Mouse (Mus musculus) v-Abl transformed pro-B cells (cell line): ENCODE measurements around the gene Tspan18.

Experiments
- in situ Hi-C, 2 experiments: fragments of 400-800 bp; cut with MboI; formaldehyde crosslinking; loops; one replicate each; pipeline ENCODE4 v1.15.1; 2025; ENCODE audit not compliant: unreplicated experiment in 2 of 2

Gene Tspan18

DNA sequence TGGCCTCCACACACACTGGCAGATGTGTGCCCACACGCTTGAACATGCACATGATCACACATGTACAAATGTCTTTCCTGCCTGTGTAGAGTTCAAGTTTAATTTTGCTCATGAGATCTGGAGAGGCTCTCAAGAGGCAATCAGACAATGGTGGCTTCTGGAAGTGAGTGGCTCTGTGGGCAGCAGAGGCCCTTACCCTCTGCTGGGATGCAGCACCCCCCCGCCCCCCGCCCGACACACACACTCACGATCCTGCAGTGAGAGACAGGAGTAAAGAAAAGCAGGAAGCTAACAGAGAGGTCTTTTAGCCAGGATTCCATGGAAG is 31.1 kb downstream of the Tspan18 start:
- in situ Hi-C loops = no loop called here

DNA sequence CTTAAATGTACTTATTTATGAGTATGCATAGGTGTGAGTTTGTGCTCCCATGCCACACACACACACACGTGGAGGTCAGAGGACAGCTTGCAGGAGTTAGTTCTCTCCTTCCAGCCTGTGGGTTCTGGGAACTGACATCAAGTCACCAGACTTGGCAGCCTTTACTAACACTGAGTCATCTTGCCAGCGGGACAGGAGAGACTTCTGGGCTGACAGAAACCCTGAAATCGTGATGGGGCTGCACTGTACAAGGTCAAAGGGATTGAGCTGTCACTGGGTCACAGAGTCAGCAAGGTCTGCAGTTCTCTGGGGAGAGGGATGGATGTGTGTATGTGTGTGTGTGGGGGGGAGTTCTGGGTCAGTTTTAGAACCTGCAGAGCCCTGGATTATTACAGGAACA is 36.6 kb downstream of the Tspan18 start:
- in situ Hi-C loops = no loop called here

DNA sequence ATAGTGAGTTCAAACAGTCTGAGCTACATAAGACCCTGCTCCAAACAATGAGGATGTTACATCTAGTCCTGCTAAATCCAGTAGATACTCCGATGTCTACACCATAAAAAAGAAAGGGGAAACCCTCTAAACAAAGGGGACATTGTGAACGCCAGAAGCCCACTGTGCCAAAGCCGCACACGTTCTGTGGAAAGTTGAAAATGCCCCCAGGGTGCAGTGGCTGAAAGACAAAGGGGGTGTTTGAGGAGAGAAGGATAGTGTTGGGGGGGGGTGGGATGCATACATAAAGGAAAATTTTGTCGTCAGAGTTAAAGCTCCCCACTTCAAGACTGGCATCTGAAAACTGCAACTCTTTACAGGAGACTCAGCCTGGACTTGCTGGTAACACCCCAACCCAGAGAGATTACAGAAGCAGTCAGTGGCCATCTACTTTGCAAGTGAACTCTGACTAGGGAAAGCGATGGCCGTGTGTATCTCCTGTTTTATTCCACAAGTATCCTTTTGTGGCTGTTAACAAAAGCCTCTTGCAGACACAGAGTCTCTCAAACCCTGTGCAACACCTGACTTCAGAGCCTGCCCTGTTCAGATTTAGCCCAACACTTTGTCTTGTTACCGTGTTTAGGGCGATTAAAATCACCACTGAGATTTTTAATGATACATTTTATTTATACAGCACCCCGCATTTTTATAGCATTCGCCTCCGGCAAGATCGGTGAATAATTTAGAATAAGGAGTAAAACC is 42.9 kb downstream of the Tspan18 start:
- in situ Hi-C loops = no loop called here

GRCm38 (mm10) chr2:93290345-93291118 is 43.8 kb downstream of the Tspan18 start:
- in situ Hi-C loops = no loop called here

GRCm38 (mm10) chr2:93289161-93289560 is 45.1 kb downstream of the Tspan18 start:
- in situ Hi-C loops = no loop called here

DNA sequence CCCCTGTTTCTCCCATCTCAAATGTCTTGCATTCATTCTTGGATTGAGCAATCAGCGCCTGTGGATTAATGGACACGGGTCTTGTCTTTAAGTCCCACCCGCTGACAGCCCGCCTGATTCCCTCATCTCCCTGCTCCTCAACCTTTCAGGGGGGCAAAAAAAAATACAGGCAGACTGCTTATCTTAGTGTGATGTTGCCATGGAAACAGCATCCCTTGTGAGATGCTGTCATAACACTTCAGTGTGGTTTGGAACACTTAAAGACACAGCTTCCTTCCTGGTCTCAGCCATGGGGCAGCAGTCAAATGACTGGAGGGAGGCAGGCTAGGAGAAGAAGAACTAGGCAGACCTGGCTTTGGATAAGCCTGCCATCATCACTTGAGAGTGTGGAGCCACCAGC is 47.0 kb downstream of the Tspan18 start:
- in situ Hi-C loops = no loop called here

- in situ Hi-C loops = no loop called here
Measured at GRCm38 (mm10) chr2:93286742-93287141, 47.6 kb downstream of the Tspan18 start.

DNA sequence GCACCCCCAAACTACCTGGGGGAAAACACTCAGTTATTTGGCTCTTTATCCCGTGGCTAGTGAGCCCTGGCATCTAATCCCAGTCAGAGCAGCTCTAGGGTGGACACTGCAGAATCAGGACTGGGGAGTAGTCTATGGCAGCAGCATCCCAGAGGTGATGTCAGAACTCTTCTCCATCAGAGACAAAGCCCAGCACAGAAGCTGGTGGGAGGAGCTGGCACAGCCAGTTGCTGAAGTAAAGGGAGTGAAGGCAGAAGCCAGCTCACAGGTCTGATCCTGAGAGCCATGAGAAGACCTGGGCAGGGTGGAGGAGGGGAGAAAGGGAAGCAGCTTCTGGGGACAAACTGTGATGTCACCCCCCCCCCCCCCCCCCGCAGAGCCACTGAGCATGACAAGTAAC is 48.0 kb downstream of the Tspan18 start:
- in situ Hi-C loops = no loop called here

DNA sequence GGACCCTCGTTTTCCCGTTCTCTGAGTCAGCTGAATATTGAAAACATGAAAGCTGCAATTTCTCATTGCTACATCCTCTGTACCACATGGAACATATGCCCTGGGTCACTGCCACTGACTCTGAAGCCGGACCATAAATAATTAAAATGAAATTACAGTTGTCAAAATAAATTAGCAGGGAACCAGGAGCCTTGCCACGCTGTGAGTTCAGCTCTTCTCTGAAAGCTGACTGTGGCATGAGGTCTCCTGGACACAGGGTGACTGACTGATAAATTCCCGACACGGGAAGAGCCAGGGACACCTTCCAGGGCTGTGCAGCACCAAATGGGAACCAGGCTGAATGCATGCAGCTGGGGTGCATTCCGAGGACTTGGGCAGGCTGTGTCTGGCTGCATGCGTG is 48.5 kb downstream of the Tspan18 start:
- in situ Hi-C loops = no loop called here

DNA sequence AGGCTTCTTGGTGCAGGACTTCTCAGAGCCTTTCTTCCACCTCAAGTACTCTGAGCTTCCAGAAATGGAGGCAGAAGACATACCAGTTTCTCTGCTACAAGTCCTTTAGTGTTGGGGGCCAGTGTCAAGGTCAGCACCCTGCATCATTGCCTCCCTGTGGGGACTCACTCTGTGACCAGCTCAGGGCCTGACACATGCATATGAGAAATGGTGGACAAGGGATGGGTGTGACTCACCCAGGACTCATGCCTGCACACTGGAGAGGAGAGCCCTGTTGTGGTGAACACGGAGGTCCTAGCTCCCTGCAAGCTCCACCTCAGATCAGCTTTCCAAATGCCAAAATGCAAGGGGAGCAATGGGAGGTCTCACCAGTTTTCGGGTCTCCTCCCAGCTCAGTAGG is 49.7 kb downstream of the Tspan18 start:
- in situ Hi-C loops = no loop called here

DNA sequence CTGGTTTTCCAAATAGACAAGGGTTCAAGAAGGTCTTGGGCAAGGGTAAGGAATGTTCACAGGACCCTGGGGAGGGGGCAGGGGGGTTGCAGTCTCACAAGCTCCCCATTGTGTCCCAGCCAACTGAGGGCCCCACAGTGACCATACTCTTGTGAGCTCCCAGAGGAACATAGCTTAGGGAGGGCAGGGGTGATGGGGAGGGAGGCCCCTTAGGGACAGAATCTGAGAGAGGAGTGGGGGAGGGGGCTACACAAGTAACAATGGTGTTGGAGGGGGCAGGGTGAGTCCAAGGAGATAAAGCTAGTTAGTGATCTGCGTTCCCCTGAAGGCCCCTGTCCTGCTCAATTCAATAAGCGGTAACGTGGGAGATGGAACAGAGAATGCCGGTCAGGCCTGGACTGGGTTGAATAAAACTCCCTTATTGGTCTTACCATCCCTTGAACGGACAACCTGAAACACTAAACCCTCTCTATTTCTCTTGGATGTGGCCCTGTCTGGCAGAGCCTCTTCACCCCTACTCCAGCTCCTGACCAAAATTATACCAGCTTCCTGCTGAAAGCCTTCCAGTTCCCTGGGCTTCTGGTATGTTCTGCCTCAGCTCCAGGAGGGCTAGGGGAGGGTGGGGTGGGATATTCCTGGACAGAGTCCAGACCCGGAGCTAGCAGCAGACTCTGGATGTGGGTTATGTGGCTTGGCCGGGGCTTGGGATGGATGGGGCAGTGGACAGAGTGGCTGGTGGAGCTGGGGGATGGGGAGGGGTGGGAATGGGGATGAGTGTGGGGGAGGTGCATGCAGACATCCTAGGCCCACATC is 50.6 kb downstream of the Tspan18 start:
- in situ Hi-C loops = no loop called here

DNA sequence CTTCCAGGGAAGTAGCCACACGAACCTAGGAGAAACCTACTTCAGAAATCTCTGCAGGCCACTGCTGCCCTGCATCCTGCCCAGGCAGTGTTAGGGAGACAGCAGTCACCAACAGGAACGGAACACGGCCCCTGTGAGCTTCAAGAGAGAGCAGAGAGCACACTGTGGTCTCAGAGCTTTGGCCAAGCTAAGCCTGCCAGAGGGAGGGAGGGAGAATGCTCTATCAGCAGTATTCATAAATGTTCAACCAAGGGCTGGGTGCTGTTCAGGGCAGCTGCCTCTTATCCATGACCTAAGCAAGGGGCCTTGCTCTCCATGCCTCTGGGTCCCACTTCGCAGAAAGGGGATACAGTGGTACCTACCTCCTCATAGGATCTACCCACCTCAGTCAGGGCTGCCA is 51.7 kb downstream of the Tspan18 start:
- in situ Hi-C loops = no loop called here

GRCm38 (mm10) chr2:93281466-93281865 is 52.8 kb downstream of the Tspan18 start:
- in situ Hi-C loops = no loop called here

DNA sequence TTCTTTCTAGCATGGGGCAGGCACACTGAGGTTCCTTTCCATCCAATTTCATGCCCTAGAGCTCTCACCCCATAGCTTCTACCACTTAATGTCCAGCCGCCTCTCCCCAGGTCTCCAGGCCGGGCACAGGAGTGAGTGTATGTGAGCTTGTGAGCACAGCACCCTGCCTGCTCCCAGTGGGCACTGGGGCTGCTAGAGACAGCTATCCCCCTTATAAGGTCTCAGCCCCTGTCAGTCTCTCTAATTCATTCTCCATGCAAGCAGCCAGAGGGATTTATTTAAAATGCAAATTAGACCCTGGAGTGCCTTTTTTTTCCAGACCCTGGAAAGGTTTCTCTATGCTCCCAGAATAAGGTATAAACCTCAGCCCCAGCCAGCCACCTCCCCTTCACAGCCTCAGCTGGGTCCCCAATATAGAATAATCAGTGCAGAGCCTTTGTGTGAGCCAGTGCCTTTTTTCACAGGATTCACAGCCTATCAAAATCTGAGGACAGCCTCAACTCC is 54.1 kb downstream of the Tspan18 start:
- in situ Hi-C loops = no loop called here

- in situ Hi-C loops = no loop called here
Measured at GRCm38 (mm10) chr2:93278181-93278975, 55.9 kb downstream of the Tspan18 start.

GRCm38 (mm10) chr2:93277486-93277885 is 56.8 kb downstream of the Tspan18 start:
- in situ Hi-C loops = no loop called here

- in situ Hi-C loops = no loop called here
Measured at GRCm38 (mm10) chr2:93276026-93276425, 58.3 kb downstream of the Tspan18 start.

- in situ Hi-C loops = no loop called here
Measured at GRCm38 (mm10) chr2:93273916-93274315, 60.4 kb downstream of the Tspan18 start.

DNA sequence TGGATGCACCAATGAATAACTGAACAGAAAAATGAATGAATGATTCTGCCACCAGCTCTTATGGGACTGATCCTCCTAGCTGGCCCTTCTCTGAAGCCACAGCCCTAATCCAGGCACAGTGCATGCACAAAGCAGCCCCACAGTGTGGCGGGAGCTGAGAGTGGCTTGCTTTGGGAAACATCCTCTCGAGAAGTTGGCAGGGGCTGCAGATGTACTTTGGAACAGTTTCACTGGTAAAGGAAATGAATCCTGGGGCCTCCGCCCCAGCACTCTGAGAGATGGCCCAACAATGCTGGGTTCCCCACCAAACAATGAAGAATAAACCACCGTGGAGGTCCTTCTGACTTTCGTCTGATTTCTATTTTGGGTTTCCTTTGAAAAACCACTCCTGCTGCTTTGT is 64.2 kb downstream of the Tspan18 start:
- in situ Hi-C loops = no loop called here

DNA sequence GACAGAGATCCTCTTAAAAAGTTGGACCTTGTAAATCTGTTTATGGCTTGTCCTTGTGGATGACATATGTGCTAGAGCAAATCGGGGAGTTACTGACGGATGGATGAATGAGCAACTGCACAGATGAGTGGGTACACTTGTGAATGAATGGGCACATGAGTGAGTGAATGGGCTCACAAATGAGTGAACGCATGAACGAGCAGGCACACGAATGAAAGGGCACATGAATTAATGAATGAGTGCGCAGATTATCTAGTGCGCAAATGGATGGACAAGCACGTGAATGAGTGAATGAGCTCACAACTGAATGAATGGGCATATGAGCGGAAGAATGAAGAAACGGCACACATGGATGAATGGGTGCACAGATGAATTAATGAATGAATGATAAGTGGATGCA is 64.7 kb downstream of the Tspan18 start:
- in situ Hi-C loops = no loop called here
